Mouse (Mus musculus) c-Kit-negative CD71-positive TER-119-positive erythroid progenitor cells, embryonic 14.5 days (primary cell): Measurements from ENCODE around the gene Xpnpep1.

Experiments used
- DNase-seq: peaks from one replicate; pipeline ENCODE4 v3.0.0-alpha.2; 2013; ENCODE audit warnings: low read depth, low spot score

The Xpnpep1 gene

DNA sequence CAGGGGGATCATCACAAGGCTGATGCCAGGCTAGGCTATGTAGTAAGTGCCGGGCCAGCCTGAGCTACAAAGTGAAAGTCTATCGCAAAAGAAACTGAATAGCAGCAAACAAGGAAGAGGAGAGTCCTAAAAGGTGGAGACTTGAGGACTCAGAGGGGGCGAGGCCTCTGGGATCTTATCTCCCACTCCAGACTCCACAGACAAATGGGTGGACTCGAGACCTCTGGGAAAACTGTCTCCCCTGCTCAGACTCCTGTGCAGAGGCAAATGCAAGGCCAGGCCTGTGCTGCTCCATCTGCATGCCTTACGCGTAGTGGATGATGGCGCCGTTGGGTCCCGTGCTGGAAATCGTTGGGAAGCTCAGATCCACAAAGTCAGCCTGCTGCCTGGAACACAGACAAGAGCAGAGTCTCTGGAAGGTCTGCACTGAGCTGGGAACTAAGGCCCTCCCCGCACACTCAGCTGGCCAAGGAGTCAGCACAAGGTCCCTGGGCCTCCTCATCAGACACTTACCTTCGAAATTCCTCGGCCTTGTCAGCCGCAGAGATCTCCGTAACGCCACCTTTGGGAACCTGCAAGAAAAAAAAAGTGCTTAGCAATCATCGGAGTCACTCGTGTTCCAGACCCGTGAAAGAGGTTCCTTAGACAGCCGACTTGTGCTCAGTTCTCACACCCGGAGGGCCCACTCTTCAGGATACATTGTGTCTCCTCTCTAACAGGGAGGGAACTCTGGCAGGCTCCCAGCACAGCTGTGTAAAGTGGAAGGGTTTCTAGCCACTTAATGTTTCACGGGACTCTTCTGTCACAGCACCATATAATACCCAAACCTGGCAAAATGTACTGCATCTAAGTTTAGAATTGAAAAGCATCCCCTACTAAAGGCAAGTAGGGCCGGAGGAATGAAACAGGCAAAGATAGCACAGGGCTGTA, 37.6 kb downstream of the Xpnpep1 start:
- DNase-seq: peak; percentile 48

DNA sequence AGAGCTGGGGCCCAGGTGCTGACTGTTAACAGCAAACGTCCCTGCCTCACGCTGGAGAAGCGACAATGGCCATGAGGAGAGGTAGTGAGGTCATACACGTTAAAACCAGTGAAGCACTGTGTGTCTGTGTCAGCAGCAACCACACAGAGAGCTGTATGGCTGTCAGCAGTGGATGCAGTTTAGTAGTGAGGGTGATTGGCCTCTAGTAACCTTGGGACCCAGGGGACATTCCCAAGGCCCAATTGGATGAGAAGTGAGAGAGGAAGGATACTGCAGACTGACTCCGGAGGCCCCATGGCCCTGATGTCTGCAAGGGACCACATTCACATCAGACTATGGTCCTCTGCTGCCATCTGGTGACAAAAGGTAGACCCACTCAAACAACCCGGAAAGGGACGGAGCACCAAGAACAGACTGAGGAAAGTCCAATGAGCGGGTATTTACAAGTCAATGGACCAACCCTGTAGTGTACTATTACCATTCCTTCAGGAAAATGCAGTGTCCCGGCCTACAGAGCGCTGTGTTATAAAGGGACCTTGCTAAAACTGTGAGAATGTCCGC, 47.1 kb downstream of the Xpnpep1 start:
- no peak for DNase-seq

DNA sequence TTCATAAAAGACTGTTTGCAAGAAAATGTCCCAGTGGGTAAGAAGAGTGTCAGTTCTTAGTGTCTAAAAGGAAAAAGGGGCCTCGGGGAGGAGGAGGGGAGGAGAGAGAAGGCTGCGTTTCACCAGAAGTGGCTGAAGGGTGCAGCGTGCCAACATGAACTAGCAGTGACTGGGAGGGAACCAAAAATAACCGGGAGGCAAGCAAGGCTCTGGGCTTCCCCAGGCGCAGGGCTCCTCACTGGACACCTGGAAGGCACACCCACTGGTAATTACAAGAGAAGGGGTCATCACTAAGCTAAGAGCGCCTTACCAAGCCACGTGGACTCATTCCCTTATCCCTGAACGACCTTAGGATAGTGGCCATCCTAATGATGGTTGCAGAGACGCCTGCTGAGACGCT, 48.1 kb downstream of the Xpnpep1 start:
- DNase-seq: no peak

DNA sequence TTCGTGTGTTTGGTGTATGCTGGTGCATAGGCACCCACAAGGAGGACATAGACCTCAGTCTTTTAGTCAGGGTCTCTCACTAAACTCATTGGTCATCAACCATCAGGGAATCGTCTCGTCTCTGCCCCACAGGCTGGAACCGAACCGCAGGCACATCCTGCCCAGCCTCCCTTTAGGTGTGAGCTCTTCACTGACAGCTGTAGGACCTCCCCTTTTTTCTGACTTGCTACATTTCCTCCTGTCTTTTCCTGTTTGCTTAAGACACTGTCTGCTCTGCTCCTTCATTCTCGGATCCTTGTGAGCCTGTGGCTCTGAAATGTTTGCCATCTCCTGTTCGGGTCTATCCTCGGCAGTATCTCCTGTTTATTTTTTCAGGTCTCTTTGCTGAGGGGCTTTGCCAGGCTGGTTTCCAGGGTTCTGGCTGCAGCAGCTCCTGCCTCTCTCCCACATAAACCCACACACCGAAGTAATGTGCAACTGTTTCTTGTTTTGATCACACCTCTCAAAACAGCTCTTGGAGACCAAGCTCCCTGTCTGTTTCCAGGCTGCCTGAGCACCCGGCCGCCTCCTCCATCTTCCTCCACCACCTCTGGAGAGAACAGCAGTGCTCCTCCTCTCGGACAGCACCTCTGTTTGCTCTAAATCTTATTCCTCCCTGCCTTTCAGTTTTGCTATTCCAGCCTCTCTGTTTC, 60.8 kb downstream of the Xpnpep1 start:
- DNase-seq: no peak

DNA sequence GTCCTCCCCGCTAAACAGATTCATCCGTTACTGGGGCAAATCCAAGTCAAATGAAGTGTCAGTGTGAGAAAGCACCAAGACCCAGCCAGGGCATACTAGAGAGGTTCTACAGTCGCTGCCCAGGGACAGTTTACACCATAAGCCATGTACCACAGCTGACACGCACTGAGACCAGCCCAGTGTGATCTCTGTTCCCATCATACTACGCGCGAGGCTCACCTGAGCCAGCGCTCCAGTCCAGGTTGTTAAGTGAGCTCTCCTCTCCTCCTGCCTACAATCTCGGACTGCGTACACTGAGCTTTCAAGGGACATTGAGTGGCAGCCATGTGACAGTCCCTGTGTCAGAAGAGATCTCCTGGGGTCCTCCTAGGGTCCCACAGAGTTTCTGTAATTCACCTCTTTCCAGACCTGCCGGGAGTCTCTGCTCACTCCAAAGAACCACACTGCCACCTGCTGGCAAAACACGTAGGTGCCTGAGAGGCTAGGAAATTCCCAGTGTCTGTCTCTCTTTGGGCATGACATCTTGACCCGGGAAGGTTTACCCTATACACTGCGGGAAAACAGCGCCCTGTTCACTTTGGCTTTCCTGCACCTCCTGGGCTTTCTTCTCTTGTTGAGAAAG, 64.3 kb downstream of the Xpnpep1 start:
- peak; percentile 34 for DNase-seq

DNA sequence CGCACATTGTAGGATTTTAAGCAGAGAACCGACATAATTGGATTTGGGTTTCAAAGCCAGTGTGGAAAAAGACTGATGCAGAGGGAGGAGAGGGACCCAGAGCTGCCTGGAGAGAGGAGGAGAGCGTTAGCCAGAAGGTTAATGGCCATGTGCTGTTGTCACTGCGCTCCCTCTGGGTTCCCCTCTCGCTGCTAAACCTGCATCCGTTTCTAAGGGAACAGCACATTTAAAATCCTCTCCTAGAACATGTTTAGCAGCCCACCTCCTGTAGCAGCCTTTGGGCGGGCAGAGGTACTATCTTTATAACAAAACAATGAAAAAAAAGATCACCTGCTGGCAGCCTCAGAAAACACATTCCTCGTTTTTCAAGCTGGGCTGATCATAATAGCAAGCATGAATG, 73.7 kb downstream of the Xpnpep1 start:
- no peak for DNase-seq

DNA sequence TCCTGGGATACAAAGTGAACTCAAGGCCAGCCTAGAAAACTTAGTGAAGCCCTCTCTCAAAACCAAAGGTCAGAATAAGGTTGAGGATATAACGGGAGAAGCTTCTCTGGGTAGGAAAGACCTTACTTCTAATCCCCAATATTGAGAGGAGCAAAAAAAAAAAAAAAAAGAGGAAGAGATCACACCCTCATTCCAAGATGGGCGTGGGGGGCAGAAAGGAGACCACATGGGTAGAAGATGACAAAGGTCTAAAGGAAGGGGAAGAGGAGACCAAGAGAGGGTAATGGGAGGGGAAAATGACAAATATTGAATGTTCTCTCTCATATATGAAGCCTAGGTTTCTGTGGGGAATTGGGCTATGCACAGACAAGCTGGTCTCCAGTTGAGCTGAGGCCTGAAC, 77.3 kb downstream of the Xpnpep1 start:
- DNase-seq: no peak

DNA sequence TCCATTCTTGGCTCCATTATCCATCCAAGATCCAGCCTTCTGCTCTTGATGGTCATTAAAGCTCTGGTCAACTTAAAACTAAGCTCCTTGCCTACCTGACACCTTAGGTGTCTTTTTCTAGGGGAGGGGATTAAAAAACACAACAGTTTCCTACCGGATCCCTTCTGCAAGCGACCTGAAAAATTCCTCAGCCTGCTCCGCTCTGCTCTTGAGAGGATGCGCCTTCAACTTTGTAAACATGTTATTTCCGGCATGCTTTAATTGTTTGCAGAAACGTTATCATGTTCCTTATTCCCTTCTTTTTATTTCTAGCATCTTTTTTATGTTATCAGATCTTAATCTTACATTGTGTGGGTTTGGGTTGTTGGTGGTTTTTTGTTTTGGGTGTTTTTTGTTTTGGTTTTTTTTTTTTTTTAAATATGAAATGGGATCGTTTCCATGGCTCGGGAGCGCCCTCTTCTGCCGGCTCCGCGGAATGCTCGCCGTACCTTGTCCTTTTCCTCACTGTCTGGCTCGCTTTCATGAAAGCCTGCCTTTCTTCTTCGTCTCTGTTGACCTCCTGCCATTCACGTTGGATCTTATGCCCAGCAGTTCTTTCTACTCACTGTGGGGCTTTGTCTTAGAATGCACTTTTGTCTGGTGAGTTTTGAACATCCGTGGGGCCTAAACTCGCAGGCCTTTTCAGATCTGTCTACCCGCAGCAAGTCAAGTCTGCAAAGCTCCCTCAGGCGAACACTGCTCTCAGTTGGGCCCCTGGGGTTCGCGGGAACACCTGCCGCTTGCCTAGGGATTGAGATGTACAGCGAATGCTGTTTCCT, 117.1 kb downstream of the Xpnpep1 start:
- no peak for DNase-seq

DNA sequence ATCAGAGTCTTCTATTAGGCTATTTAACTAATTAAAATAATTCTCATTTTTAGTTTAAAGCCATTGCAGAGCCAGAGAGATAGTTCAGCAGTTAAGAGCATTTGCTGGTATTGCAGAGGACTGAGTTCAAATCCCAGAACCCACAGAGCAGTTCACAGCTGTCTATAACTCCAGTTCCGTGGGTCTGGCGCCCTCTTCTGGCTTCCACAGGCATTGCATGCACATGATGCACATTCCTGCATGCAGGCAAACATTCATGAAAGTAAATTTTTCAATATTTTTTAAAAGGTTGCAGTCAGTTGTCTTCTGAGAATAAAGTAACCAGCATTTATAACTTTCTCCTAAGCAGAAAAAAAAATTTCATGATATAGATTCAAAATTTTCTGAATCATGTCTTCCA, 135.8 kb downstream of the Xpnpep1 start:
- DNase-seq: no peak

DNA sequence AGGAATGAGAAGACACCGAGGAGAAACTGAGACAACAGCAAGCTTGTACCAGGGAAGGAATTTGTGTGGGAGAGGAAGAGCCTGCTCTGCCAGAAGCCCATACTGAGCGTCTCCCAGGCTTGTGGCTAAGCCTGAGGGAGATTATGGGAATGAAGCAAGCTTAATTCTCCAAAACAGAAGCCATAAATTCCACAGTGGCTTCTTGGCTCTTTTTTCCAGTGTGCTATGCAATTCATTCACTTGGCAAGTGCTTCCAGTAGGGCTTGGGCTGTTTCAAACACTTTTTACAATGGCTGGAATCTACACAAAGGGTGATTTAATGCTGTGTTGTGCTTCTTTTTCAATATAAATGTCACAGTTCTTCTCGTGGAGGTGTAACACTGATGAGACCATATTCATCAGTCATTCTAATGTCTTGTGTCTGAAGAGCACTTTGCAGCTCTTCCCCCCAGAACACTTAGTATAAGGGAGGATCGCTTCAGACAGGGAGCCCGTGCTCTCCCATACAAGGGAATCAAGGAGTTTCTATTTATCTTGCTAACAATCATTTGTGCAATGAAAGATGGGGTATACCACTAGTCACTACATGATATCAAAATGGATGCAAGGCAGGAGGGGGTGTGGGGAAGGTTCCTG, 148.1 kb downstream of the Xpnpep1 start:
- no peak for DNase-seq
